Mouse (Mus musculus) cerebellum, adult 11 months (tissue): ENCODE results near the gene Btbd19.
A peak's percentile ranks its signal among the peaks of the same experiment; 100 is the strongest.

ENCODE experiments used
- DNase-seq: peaks from one replicate; pipeline ENCODE4 v3.0.0; 2022

Btbd19 gene

DNA sequence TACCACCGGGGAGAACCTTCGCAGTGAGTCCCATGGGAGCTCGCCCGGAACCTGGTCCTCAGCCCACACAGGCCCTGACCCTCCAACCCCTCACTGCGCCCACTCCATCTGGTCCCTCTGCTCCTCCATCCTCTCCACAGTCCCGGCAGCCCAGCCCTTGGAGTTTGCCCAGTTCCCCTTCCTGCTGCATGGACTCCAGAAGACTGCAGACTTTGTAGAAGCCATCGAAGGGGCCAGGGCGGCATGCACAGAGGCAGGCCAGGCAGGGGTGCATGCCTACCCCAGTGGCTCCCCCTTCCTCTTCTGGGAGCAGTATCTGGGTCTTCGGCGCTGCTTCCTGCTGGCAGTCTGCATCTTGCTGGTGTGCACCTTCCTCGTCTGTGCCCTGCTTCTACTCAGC lies 14.5 kb downstream of the Btbd19 start:
- DNase-seq, result no peak

DNA sequence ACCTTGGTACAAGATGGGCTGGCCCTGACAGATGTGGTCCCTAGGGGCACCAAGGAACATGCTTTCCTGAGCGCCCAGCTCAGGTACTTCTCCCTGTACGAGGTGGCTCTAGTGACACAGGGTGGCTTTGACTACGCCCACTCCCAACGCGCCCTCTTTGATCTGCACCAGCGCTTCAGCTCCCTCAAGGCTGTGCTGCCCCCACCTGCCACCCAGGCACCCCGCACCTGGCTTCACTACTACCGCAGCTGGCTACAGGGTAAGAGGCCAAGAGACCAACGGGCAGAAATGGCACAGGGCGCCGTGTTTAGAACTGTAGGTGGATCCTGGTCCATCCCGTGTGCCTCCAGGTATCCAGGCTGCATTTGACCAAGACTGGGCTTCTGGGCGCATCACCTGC lies 15.3 kb downstream of the Btbd19 start:
- DNase-seq, result no peak

DNA sequence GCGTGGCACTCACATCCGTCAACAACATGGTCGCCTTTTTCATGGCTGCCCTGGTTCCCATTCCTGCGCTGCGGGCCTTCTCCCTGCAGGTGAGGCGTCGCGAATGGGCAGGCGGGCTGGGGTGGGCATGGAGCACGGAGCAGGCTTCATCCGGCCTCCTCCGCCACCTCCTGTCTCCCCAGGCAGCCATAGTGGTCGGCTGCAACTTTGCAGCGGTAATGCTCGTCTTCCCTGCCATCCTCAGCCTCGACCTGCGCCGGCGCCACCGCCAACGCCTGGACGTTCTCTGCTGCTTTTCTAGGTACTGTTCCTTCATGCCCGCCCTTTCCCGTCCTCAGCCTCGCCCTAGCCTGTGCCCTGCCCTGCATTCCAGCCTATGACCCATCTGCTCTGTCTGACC lies 16.2 kb downstream of the Btbd19 start:
- no peak for DNase-seq

DNA sequence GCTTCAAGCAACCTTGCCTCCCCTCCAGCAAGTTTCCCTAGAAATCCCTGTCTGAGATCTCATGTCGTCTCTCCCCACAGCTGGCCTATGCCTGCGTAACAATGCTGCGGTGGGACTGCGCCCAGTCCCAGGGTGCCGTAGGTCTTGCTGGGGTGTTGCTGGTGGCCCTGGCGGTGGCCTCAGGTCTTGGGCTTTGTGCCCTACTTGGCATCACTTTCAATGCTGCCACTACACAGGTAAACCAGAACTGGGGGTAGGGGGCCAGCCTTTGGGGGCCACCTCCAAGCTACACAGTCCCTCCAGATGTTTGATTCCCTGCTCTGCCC lies 17.0 kb downstream of the Btbd19 start:
- DNase-seq, result no peak

DNA sequence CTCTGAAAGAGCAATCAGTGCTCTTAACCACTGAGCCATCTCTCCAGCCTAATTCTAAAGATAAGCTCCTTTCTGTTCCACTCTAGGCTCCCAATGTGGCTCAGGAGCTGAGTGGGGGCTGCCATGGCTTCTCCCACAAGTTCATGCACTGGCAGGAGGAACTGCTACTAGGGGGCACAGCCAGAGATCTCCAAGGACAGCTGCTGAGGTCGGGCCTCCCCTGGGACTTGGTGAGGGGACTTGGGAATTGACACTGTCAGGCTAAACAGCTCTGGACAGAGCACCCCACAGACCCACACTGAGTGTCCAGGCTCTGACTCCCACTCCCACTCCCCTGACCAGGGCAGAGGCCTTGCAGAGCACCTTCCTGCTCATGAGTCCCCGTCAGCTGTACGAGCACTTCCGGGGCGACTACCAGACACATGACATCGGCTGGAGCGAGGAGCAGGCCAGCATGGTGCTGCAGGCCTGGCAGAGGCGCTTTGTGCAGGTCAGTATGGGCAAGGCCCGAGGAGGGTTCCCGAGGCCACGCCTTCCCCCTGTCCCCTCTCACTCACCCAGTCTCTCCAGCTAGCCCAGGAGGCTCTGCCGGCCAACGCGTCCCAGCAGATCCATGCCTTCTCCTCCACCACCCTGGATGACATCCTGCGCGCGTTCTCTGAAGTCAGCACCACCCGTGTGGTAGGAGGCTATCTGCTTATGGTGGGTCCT lies 17.6 kb downstream of the Btbd19 start:
- no peak for DNase-seq

DNA sequence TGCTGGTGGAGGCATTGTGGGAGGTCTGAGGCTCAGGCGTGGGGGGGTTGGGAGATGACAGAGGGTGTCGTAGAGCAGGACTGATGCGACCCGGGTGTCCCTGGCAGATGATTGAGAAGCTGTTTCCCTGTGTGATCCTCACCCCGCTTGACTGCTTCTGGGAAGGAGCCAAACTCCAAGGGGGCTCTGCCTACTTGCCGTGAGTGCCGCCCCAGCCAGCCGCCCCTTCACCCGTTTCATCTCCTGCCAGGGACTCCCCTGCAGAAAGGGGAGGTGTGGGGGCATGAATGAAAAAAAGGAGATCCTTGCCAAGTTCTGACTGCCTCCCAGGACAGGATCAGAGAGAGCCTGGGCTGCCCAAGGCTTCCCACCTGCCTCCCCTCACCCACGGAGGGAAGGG lies 20.4 kb downstream of the Btbd19 start:
- DNase-seq, result no peak

DNA sequence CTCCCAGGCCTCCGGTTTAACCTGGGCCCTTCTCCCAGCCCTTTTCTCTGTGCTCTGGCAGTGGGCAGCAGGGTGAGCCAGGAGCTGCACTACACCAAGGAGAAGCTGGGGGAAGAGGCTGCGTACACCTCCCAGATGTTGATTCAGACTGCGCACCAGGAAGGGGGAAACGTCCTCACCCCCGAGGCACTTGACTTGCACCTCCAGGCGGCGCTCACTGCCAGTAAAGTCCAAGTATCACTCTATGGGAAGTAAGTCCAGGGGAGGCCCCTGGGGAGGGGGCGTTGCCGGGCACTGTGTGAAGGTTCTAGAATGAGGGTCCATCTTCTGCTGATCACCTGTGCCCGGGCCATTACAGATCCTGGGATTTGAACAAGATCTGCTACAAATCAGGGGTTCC lies 20.9 kb downstream of the Btbd19 start:
- no peak for DNase-seq

DNA sequence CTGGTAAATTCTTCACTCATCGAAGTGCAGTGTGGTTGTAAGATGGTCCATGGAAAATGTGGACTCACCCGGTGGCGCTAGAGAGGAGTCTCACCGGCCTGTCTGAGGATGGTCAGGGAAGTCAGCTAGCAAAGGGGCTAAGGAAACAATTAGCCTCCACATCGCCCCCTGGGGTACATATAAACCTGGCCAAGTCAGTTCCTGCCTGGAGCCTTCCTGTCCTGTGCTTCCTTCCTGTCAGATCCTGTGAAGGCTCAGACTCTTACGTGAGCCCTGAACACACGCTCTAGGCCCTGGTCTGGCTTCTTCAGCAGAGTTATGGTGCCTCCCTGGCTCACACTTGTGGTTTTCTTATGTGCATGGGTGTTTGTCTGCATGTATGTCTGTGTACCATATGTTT lies 24.3 kb downstream of the Btbd19 start:
- DNase-seq, result no peak

DNA sequence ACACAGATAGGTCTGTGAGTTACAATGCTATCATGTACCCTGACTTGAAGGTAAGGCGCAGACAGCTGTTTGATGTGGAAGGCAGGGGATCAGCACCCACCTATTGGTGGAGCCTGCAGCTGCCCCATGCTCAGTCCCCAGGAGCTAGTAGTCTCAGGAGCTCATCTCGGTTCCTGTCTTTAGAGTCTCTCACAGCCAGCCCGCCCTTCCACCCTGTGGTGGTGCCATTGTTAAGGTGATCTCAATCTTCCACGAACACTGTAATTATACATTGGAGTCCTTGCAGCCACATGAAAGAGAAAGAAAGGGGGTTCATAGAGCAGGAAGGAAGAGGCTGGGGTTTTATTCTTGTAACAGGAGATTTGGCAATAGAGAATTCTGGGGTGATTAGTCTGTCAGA lies 25.5 kb downstream of the Btbd19 start:
- no peak for DNase-seq

DNA sequence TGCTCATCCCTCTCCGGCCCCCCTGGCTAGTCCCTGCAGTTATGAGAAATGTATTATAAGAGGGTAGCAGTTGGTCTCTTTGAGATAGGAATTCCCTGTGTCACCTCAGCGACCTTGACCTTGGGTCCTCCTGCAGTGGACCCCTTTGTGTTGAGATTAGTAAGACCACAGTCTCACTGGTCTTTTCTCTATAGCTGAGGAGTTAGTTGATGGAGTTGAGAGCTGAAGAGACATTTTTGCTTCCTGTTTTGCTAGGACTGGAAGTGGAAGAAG lies 26.8 kb downstream of the Btbd19 start:
- no peak for DNase-seq

DNA sequence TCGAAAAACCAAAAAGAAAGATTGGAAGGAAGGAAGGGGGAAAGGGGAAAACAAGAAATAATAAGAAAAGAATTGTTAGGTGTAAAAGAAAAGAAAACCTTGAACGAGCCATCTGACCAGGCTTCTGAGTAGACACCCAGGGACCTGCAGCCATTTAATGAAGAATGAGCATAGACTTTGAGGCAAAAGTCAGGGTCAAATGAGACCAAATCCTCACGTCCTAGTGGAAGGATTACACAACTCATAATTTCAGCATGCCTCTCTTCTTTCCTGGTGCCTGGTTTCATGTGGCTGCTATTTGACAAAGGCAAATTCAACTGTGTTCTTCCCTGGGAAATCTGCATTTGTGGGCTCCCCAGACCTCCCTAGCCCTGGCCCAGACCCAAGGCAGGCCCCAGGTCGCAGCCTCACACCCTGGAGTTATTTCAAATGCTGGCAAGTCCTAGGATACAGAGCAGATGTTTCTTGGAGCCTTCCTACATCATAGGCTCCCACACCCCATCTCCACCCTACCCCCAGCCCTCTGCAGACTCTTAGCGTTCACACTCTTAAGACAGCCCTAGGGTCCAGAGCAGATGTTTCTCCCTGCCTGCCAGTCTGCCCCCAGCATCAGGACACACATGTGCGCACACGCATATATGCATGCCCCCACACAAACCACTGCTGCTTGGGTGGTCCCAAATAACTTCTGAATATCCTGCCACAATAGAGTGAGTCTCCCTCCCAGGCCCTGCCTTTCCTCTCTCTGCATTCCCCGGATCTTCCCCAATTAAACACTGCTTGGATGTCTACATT lies 27.4 kb downstream of the Btbd19 start:
- no peak for DNase-seq

DNA sequence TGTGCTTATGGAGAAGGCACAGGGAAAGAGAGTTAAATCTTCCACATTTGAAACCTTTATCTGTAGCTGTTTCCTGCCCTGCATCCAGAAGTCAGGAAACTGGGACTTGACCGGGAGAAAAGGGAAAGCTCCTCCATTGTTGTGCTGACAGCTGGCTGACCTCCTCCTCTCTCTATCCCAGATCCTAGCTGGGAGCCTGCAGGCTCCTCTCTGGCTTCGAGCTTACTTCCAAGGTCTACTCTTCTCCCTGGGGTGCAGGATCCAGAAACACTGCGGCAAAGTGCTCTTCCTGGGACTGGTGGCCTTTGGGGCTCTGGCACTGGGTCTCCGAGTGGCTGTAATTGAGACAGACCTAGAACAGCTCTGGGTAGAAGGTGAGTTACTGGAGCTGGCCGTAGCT lies 28.9 kb downstream of the Btbd19 start:
- no peak for DNase-seq

DNA sequence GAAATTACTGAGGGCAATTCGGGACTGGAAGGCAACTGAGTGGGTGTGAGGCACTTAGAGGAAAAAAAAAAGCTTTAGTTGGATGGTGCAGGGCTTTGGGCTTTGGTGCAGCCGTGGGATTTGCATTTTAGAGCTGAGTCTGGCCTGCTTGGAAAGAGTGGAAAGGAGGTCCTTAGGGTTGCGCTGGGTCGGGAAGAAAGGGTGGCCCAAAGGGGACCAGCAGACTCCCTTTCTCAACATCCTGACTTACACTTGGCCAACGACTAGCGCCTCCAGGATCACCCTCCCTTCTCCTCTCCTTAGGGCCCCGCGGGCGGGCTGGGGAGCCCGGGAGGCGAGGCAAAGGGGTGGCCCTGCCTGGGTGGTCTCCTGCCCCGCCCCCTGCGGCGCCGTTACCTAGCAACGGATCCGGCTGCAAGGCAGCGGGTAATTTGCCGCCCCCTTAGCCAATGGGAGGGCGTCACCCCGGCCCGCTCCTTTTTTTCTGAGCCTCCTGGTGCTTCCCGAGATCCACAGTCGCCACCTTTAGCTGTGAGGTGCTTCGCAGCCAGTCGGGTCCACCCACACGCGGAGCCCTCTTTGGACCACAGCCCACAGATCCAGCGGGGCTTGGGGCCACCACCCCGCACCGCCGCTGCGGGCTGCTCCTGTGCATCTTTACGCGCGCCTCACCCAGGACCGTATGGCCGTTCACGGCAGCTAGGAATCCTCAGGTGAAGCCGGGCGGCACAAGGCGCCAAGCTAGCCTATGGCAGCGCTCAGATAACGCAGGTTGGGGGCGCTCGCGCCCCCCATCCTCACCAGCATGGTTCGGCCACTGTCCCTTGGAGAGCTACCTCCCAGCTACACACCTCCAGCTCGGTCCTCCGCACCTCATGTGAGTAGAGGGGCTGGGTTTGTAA lies 29.7 kb downstream of the Btbd19 start, which contains the start of gene Ptch2:
Gene Ptch2, plus strand, starts transcription at position 525 of the 902 bp plus-strand sequence.
- peak; percentile 22 for DNase-seq

DNA sequence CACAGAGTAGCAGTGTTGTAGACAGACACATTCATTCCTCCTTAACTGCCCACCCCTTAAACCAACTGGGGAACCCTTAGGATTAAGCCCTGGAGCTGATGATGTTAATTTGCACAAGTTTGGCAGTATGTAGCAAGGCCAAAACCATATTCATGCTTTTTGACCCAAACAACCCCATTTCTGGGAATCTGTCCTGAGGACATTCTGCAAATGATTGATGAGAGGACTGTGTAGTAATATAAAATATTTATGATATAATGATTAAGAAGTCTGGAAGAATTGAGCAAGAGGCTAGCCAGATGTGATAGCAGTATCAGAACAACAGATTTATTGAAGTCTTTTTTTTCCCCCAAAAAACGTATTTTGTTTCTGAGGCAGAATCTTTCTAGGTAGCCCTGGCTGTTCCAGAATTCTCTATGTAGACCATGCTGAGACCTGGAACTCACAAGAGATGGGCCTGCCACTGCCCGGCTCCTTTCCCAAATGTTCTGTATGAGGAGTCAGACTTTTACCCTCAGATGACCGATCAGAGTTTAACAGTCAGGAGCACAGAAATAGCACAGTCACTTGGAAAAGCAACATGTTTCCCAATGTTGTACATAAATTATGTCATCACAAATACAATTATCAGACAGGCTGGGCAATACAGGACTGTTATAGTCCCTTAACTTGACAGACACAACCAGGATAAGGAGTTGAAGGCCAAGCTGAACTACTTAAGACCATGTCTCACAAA lies 30.7 kb downstream of the Btbd19 start:
- DNase-seq, result no peak

DNA sequence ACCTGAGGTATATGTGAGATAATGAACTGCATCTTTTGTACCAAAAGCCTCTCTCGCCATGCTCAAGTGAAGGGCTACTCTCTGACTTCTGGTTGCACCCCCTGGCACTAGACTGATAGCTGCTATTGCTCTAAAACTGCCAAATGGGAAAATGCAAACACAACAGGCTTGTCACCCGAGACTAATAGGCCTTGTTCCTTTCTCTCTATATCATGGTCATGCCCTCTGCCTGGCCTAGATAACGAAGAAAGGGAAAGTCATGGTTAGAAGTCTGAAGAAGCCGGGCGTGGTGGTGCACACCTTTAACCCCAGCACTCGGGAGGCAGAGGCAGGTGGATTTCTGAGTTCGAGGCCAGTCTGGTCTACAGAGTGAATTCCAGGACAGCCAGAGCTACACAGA lies 34.9 kb downstream of the Btbd19 start:
- DNase-seq, result no peak

DNA sequence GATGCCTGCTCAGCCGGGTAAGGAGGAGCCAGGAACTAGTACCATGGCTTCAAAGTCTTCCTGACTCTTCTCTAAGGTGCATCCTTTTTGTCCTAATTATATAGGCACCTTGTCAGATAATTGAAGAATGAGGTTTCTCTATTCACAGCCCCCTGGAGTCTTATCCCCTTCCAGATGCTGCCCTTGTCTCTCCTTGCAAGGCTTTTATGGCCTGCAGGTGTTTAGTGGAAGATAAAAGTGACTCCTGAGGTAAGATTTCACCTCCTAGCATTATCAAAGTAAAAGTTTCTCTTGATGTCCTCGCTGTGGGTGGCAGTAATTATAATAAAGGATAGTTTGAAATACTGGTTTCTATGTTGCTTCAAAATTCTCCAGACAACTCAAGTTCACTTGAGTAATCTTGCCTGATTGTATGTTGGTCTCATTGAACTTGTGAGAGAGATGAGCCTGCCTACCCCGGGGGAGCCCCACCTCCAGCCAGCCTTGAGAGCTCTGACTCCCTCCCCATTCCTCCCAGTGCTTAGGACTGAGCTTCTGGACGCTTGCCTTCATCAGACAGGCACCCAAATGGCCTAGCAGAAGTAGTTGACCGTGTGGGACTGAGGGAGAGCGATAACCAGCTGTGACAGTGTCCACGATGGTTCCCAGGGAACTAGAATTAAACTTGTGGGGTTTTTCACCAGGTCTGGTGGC lies 37.4 kb downstream of the Btbd19 start:
- no peak for DNase-seq

DNA sequence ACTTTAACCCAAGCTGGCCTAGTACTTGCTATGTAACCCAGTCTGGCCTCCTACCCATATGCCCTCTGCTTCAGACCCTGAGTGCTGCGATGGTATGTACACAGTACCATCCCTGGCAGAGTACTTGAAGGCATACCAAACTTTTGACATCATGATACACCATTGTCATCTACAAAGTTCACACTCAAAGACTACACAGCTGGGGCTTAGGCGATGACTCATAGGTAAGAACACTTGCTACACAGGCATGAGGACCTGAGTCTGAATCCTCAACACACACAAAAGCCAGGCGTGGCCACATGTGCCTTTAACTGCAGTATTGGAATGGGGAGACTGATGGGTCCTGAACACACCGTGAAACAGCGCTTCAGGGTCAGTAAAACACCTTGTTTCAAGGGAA lies 54.3 kb downstream of the Btbd19 start:
- DNase-seq, result no peak

DNA sequence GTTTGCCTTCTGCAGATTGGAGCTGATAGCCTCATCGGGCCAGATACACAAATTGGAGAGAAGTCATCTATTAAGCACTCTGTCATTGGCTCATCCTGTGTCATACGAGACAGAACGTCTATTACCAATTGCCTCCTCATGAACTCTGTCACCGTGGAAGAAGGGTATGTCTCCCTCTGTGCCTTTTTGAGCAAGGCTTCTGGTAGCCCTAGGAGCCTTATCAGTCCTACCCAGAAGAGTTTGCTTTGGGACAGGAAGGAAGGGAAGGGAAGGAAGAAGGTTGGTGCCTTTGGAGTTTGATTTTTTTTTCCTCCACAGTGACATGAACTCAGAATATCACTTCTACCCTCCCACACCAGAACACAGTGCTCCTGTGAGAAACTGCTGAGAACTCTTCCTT lies 54.9 kb downstream of the Btbd19 start:
- no peak for DNase-seq

DNA sequence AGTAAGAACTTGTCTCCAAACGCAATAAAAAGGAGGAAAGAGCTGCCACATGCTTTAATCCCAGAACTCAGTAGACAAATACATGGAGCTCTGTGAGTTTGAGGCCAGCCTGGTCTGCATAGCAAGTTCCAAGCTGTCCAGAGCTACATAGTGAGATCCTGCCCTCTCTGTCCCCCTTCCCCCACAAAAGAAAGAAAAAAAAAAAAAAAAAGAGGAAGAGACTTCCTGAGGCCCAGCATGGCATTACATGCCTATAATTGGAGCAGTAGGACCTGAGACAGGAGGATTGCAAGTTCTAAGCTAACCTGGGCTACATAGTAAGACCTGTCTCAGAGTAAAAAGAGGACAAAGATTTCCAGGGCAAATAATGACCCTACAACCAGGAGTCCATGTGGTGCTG lies 55.9 kb downstream of the Btbd19 start:
- no peak for DNase-seq
